Mouse (Mus musculus): ENCODE data around the gene Rgl1.

Rgl1 gene

GRCm38 (mm10) chr1:152717329-152717728, 48.8 kb downstream of the Rgl1 start:
- no peak for DNase-seq (ENCODE audit: low spot score in 2 of 2)

- DNase-seq (ENCODE audit: low spot score in 2 of 2) = no peak
Observed at GRCm38 (mm10) chr1:152714405-152714804, 51.7 kb downstream of the Rgl1 start.

DNA sequence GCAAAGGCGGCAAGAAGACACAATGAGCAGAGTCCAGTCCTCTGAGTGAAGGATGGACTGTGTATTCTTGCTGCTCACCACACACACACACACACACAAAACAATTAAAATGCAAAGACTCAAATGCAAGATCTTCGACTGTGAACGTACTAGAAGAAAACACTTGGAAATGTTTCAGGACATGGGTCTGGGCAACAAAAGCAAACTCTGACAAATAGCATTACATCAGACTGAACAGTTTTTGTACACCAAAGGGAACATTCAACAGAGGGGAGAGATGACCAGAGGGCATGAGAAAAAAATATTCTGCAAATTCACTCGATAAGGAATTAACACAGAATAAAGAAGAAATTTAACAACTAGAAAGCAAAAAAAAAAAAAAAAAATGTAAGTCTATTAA, 52.2 kb downstream of the Rgl1 start:
- DNase-seq (ENCODE audit: low spot score in 2 of 2) = no peak

GRCm38 (mm10) chr1:152711037-152711436, 55.1 kb downstream of the Rgl1 start:
- no peak for DNase-seq (ENCODE audit: low spot score in 2 of 2)

GRCm38 (mm10) chr1:152707560-152707959, 58.6 kb downstream of the Rgl1 start:
- no peak for DNase-seq (ENCODE audit: low spot score in 2 of 2)

- DNase-seq (ENCODE audit: low spot score in 2 of 2) = no peak
Observed at GRCm38 (mm10) chr1:152703941-152704340, 62.2 kb downstream of the Rgl1 start.

DNA sequence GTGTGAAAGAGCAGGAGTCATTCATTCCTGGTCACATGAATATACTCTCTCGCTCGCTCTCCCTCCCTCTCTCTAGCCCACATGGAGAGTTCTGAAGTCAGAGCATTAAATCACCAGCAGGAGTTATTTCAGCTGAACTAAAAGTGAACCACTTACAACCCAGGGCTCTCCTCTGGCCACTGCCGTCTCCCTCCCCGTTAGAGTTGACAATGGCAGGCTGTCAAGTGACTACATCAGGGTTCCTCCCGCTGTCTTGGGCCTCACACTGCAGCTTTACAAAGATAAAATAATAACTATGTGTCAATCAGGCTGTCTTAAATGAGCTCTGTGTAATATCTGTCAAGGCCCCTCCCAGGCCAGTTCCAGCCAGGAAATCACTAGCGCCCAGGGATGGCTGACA, 63.2 kb downstream of the Rgl1 start:
- no peak for DNase-seq (ENCODE audit: low spot score in 2 of 2)

GRCm38 (mm10) chr1:152701066-152701465, 65.1 kb downstream of the Rgl1 start:
- no peak for DNase-seq (ENCODE audit: low spot score in 2 of 2)

DNA sequence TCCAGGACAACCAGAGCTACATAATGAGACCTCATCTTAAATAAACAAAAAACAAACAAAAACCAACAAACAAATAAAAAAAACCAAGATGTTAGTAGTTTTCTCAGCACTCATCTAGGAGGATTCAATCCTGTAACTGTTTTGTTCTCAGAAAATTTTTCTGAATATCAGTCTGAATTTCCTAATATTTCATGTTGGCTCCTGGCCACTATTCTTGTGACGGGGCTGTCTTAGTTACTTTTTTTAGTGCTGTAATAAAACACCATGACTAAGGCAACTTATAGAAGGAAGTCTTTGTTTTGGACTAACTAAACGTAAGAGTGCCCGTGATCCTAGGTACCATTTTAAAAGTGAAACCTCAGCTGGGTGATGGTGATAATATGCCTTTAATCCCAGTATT, 68.8 kb downstream of the Rgl1 start:
- no peak for DNase-seq (ENCODE audit: low spot score in 2 of 2)

GRCm38 (mm10) chr1:152695491-152695890, 70.7 kb downstream of the Rgl1 start:
- DNase-seq (ENCODE audit: low spot score in 2 of 2) = no peak

- DNase-seq (ENCODE audit: low spot score in 2 of 2) = no peak
Observed at GRCm38 (mm10) chr1:152689968-152690367, 76.2 kb downstream of the Rgl1 start.

GRCm38 (mm10) chr1:152687733-152688181, 78.4 kb downstream of the Rgl1 start:
- no peak for DNase-seq (ENCODE audit: low spot score in 2 of 2)

DNA sequence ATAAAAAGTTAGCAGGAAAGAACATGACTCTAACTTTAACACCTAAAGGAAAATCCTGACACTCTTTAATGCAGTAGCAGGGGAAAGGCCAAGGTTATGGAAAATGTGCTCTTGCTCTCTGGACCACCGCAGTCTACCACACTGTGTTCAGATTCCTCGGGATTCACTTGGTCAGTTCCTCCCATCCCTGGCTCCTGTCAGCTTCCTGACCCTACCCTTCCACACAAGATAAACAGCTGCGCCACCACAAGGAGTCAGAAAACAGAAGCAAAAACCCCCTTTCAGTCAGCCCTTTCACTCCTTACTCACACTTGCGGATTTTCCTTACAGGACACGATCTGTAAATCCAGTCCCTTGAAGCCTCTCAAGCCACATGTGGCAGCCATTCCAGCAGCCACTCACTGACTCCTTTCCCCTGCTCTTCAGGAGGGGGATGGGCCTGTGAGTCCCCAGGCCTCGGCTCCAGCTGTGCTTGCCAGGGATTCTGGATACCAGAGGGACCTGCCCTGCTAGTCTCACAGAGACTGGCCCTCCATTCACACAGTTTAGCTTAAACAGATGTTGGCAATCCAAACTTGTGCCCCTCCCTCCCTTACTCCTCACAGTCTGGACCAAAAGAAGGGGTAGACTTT, 78.9 kb downstream of the Rgl1 start:
- DNase-seq (ENCODE audit: low spot score in 2 of 2) = no peak

DNA sequence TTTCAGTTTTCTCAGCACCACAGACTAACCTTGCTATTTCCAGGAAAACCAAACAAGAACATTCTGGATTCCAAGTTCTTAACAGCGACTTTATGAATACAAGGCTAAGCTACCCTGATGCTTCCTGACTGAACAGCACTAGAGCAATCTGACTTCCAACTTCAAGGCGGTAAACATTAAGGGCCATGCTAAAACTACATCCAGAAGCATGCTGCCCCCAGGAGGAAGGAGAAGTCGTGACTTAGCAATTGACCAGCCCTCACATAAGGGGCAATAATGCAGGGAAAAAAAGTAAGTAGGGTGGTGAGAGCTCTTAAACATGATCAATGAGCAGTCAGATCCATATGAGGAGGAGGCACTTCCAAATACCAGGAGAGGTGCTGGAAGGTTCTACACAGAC, 80.6 kb downstream of the Rgl1 start:
- no peak for DNase-seq (ENCODE audit: low spot score in 2 of 2)

DNA sequence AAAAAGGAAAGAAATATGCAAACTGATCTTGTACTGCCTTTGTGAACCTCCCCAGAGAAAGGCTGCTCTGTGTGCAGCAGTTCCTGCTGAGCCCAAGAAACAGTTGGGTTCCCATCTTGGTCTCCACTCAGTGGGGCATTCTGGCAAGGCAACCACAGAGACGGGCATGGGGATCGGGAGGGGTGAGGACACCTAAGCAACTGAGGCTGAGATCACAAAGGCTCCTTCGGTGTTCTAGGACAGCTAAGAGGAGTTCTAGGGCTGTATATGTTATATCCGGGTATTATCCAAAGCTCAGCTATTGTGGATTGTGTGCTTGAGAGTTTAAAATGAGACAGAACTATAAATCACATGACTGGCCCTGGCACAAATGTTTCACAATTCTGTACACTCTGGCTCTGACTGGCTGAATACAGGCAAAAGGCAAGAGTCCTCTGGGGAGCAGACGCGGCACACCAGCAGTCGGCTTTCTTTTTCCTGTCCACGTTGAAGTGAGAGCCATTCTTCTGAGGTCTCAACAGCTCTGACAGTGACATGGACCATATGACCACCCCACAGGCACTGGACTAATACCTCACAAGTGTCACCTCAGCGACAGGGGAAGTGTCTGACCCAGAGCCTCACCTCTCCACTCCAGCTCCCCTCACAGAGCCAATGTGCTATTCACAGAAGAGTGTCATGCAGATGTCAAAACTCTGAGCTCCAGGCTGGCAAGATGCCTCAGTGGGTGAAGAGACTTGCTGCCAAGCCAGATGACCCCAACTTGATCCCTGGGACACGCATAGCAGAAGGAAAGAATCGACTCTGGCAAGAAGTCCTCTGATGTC, 83.6 kb downstream of the Rgl1 start:
- DNase-seq (ENCODE audit: low spot score in 2 of 2) = no peak

GRCm38 (mm10) chr1:152681676-152682367, 84.3 kb downstream of the Rgl1 start:
- no peak for DNase-seq (ENCODE audit: low spot score in 2 of 2)

DNA sequence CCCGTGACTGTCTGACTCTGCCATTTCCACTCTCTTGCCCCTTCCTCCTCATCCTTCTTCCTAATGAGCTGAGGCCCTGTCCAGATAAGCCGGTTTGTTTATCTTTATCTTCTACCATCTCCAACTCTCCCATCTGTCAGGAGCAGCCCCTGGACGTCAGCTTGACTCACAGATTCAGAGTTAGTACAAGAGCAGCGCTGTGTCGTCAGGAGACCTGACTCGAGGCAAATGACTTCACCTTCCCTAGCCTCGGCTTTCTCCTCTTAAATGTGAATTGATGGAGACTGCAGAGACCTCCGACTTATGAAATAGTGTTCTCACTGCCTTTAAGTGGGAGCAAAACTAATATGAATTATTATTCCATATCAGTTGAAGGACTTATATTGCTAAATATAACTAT, 85.0 kb downstream of the Rgl1 start:
- DNase-seq (ENCODE audit: low spot score in 2 of 2) = no peak

GRCm38 (mm10) chr1:152678451-152678850, 87.7 kb downstream of the Rgl1 start:
- no peak for DNase-seq (ENCODE audit: low spot score in 2 of 2)

DNA sequence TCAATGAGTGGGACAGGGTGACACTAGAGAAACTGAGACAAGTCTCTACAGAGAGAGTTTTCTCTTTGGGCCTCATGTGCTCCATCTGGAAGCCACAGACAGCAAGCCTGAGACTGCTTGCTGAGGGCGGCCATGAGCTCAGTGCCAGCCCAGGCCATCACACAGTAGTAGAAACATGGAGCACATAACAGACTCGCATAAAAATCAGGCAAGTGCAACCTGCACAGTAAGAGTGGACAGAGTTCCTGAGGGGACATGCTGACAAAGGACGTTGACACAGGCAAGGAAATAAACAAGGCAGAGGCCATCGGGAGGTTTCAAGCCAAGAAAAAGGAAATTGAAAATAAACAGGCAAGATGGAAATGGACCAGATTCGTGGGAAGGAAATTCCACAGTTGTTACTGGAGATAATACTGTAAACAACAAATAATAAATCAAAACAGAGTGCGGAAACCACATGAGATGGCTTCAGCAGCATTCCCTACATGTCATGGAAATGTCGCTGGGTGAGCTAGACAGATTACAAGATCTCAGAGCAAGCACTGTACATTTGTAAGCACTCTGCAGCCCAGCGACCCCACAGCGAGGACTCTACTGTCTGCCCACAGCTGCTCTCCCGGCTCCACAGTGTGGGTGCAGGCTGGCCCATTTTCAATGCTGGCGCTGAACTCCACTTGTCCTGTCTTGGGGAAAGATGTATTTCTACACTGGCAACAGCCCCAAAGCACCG, 88.5 kb downstream of the Rgl1 start:
- DNase-seq (ENCODE audit: low spot score in 2 of 2) = no peak

DNA sequence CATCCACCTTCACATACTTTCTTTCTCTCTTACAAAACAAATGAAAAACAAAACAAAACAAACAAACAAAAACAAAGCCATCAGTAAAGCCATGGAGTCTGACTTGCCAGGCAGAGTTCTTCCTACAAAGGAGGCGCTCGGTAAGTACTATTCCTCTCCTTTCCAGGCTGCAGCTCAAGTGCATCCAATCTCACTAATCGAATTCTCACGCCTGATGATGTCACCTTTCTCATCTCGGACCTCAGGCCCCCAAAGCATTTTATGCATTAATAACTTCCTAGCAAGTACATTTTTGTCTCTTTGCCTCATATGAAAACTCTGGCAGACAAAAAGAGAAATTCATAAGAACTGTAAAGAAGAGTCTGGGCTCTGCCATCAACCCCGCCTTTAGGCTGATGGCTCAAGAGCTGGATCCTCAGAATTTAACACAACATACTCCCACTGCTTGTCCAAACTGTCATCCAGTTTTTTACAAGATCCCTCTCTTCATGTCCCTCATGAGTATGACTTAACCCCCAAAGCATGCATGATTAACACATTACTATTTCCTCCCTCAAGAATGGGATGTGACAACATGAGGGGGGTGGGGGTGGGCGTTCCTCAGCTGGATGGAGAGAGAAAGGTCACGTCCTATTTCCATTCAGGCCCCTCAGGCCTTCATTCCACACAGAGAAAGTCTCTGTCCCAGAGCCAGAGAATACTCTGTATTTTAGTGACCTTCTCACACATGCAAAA, 96.5 kb downstream of the Rgl1 start:
- DNase-seq (ENCODE audit: low spot score in 2 of 2) = no peak

GRCm38 (mm10) chr1:152660436-152660835, 105.7 kb downstream of the Rgl1 start:
- DNase-seq (ENCODE audit: low spot score in 2 of 2) = no peak

Measured in frontal cortex, postnatal 36 days (tissue).